Mouse (Mus musculus): Measurements from ENCODE around the gene Srebf2.
"Not testable (repeated sequence)": the region's sequence is repeated elsewhere in the genome, so short reads cannot be mapped to it uniquely, and the experiment has no call there.

Srebf2 gene

GRCm38 (mm10) chr15:82146770-82147610 lies at the start of gene Srebf2:
Srebf2 (plus strand) TSS chr15:82147181.
- peak; percentile 99 for DNase-seq (ENCODE audit: low read depth, low spot score)

GRCm38 (mm10) chr15:82106953-82107555 lies 39.9 kb upstream of the Srebf2 start:
- DNase-seq (ENCODE audit: low read depth, low spot score) = no peak

- DNase-seq (ENCODE audit: low read depth, low spot score) = no peak
Observed at GRCm38 (mm10) chr15:82120544-82120943, 26.4 kb upstream of the Srebf2 start.

DNA sequence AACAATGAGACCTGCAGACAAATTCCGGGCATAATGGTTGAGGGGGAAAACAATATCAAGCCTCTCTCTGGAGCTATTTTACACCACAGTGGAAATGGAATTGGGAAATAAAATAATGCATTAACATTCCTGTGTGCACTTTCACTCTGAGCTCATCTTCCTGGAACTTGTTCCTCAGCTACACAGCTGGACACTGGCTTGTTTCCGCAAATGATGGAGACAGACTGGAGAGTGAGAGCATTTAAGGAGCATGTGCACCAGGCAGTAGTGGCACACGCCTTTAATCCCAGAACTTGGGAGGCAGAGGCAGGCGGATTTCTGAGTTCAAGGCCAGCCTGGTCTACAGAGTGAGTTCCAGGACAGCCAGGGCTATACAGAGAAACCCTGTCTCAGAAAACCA lies 20.3 kb upstream of the Srebf2 start:
- DNase-seq (ENCODE audit: low read depth, low spot score) = not testable (repeated sequence)

- peak; percentile 96 for DNase-seq (ENCODE audit: low read depth, low spot score)
Observed at GRCm38 (mm10) chr15:82127426-82128374, 19.3 kb upstream of the Srebf2 start, which contains the start of gene Ccdc134. Ccdc134 (plus strand) TSS chr15:82127922.

DNA sequence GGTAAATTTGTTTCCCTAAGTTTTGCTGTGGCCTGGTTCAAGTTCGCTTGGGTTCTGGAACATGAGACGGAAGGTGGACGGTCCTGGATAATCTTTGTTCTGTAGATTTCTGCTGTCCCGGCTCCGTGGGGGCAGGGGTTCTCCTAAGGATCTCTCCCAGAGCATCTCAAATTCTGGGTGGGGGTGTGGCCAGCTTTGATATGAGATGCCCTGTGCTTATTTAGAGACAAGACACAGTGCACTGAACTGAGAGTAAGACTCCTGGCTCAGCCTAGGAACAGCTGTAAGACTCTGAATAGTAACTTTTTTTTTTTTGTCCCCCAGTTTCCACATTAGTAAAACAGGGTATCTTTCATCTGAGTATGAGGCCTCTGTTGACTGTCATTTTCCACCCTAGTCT lies 18.6 kb upstream of the Srebf2 start:
- DNase-seq (ENCODE audit: low read depth, low spot score) = no peak

DNA sequence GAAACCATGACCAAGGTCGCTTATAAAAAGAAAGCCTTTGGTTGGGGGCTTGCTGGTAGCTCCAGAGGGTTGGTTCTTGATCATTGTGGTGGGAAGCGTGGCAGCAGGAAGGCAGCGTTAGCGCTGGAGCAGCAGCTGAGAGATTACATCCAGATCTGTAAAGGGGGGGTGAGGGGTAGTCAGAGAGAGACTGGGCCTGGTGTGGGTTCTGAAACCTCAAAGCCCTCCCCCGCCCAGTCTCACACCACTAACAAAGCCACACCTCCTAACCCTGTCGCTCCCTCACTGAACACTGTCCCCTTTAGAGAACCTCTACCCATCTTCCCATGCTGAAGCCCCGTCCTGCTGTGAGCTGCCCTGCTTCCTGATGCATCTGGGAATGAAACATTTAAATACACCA lies 16.4 kb upstream of the Srebf2 start:
- peak; percentile 31 for DNase-seq (ENCODE audit: low read depth, low spot score)

DNA sequence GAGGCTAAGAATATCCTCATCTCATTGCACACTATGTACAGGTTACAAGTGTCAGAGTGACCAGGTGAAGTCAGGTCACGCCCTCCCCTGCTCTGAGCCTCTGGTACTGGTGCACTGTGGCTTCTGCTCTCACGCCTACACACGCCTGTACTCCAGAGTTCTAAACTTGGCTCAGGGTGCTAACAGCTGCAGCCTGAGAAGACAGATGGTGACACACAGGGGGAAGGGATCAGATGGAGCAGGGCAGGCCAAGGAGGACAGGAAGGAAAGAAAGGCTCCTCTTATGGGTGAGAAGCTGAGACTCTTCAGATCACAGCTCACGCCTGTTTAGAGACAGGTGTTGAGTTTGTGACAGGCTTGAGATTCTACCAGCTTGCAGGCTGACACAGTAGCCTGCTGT lies 11.6 kb upstream of the Srebf2 start:
- DNase-seq (ENCODE audit: low read depth, low spot score) = no peak

- DNase-seq (ENCODE audit: low read depth, low spot score) = peak; percentile 77
Observed at GRCm38 (mm10) chr15:82138565-82138964, 8.4 kb upstream of the Srebf2 start.

- DNase-seq (ENCODE audit: low read depth, low spot score) = peak; percentile 64
Observed at GRCm38 (mm10) chr15:82139196-82139595, 7.8 kb upstream of the Srebf2 start.

DNA sequence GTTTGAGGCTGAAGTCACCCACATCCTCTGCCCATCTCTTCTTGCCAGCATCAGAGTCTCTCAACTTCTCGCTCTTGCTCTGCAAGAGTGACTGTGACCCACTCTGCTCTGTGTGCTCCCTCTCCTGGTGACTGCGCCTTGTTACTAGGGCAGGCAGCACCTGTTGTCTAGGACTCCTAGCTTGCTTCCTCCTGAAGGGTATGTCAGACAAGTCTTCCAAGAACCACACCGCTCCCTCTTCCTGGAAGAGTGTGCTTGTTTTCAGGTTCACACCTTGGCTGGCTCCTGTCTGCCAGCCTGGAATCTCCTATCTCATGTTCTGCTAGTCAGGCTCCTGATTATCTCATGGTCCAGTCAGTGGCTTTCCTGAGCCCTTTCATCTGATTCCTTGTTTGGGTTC lies 6.6 kb upstream of the Srebf2 start:
- DNase-seq (ENCODE audit: low read depth, low spot score) = no peak

DNA sequence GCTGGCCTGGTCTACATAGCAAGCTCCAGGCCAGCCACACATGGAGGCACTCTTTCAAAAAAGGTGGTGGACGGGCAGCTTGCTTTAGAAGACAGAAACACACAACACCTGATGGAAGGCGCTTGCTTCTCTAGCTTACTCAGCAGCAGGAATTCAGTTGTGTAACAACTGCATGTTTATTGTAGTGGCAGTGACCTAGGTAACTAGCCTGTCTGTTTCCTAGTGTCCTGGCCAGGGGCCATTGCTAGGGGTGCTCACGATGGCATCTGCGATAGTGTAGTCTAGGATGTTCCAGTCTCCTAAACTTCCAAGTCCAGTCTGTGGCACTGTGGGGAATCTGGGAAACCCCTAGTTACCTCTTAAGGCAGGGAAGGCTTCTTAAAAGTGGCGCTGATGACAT lies 2.8 kb upstream of the Srebf2 start:
- DNase-seq (ENCODE audit: low read depth, low spot score) = no peak

DNA sequence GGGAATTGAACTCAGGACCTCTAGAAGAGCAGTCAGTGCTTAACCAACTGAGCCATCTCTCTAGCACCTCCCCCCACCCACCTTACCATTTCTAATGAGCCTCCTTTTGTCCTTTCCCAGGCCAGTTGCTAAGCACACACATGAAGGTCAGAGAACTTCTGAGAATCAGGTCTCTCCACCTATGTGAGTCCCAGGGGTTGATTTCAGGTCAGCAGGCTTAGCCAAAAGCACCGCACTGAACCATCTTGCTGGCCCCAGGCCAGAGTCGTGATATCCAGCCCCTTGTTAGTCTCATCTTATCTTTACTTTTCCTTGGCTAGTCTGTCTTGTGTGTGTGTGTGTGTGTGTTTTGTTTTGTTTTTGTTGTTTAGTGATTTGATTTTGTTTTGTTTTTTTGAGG lies 1.6 kb upstream of the Srebf2 start:
- DNase-seq (ENCODE audit: low read depth, low spot score) = no peak

DNA sequence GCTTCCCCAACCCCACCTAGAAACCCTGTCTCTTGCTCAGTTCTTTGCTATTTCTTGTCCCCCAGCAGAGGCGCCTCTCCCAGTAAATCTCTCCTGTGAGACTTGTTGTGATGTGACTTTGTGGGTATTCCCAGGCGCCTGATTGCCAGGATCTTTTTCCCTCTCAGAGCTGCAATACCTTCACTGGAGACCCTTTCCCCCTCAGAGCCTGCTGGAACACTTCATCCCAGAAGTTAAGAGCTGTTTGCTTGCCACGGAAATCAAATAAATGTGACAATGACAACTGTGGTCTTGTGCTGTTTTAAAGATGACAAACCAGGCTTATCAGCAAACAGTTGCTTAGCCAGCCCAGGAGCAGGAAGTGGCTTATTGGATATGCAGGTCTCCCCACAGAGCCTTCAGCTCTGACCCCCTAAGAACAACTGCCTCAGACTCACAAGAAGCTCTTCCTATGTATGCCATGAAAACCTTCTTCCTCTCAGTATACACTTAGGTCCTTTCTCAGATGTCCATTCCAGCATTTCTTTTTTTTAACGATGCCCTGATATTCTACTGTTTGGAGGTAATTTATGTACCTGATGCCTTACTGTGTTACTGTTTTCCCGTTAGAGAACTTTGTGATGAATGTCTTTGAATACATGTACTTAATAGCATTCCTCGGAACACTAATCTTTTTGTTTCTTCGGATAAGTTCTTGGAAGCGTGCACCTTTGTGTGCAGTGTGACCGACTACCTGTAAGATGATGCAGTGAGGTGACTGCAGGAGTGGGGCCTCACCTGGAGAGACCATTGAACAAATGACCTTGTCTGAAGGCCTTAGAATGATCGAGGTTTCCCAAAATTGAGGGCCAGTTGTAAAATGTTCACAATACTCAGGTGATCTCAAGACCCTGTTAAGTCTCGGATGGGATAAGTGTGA lies 871 bp upstream of the Srebf2 start:
- peak; percentile 54 for DNase-seq (ENCODE audit: low read depth, low spot score)

GRCm38 (mm10) chr15:82147611-82148111 lies 680 bp downstream of the Srebf2 start:
- DNase-seq (ENCODE audit: low read depth, low spot score) = peak; percentile 65

GRCm38 (mm10) chr15:82148510-82148911 lies 1.5 kb downstream of the Srebf2 start:
- DNase-seq (ENCODE audit: low read depth, low spot score) = peak; percentile 60

GRCm38 (mm10) chr15:82150042-82150441 lies 3.1 kb downstream of the Srebf2 start:
- no peak for DNase-seq (ENCODE audit: low read depth, low spot score)

GRCm38 (mm10) chr15:82151176-82151575 lies 4.2 kb downstream of the Srebf2 start:
- DNase-seq (ENCODE audit: low read depth, low spot score) = no peak

- no peak for DNase-seq (ENCODE audit: low read depth, low spot score)
Observed at GRCm38 (mm10) chr15:82152022-82152421, 5.0 kb downstream of the Srebf2 start.

DNA sequence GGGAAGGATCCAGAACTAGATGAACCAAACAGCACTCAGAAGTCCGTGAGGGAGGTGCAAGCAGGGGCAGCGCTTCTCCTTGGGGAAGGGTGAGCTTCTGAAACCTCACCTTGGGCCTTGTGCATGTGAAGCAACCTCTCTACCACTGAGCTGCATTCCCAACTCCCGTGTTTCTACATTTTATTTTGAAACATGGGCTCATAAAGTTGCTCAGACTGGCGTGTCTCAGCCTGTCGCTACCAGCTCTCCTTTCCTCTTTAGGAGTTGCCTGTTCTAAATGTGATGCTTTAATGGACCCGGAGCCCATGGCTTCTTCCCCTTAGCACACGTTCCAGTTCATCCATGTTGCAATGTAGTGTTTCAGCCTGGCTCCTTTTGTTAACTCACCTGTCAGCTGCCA lies 5.5 kb downstream of the Srebf2 start:
- no peak for DNase-seq (ENCODE audit: low read depth, low spot score)

DNA sequence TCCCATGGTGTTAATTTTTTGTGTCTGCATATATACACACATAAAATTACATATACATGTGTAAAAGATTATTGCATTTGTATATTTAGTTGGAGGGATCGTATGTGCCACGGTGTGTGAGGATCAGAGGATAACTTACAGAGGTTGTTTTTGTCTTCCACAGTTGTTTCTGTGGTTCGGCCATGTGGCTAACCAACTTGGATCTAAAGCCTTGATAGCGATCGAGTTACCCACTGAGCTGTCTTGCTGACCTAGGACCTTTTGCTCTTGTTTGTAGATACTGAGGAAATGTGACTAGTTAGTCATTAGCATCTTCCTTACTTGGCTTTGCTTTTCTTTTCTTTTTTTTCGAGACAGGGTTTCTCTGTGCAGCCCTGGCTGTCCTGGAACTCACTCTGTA lies 9.3 kb downstream of the Srebf2 start:
- DNase-seq (ENCODE audit: low read depth, low spot score) = peak; percentile 71
